Mouse (Mus musculus) cerebellum, adult 9-11 months (tissue): Measurements from ENCODE around the gene Wdr81.

ENCODE experiments used
- DNase-seq: peaks from one replicate; pipeline ENCODE4 v3.0.0; 2022

Wdr81 gene

DNA sequence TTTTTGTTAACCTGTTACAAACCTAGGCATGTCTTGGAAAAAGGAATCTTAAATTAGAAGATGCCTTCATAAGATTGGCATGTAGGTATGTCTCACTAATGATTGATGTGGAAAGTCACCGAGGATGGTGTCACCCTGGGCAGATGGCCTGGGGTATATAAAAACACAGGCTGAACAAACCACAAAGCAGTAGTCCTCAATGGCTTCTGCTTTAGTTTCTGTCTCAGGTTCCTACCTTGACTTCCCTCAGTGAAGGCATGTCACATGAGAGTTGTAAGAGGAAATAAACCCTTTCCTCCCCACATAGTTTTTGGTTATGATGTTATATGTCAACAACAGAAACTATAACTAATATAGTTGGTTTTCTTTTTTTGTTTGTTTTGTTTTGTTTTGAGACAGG is 58.9 kb downstream of the Wdr81 start:
- no peak for DNase-seq
